Mouse (Mus musculus) heart, postnatal 0 days (tissue): Measurements from ENCODE around the gene Tspan14. TPM values are rescaled to one million over a fixed set of nuclear protein-coding genes. Genes with fewer than 3 reads are reported as not detected.

Source experiments
- ATAC-seq: fragments of 200-750 bp; cut with Nextera tagmentation; 2 replicates; pipeline ENCODE4 v1.8.0; 2017; ENCODE audit warnings: low read depth, moderate number of reproducible peaks, moderate library complexity; ENCODE audit not compliant: insufficient read depth
- DNase-seq: peaks from one replicate; pipeline ENCODE4 v3.0.0-alpha.2; 2016; ENCODE audit warnings: low spot score
- H3K27ac ChIP-seq: fragments of 300-500 bp; sonication (generic); 2 replicates; pipeline ENCODE4 v1.5.1; 2014; ENCODE audit warnings: low read depth, mild to moderate bottlenecking
- H3K27me3 ChIP-seq: fragments of 300-500 bp; sonication (generic); 2 replicates; pipeline ENCODE4 v1.6.1; 2014; ENCODE audit warnings: low read length, mixed read lengths; ENCODE audit not compliant: control insufficient read depth, insufficient read depth
- H3K36me3 ChIP-seq: fragments of 300-500 bp; sonication (generic); replicated peaks from 2 replicates; pipeline ENCODE4 v1.6.1; 2014; ENCODE audit warnings: low read length, mixed read lengths; ENCODE audit not compliant: control insufficient read depth, insufficient read depth
- H3K4me1 ChIP-seq: fragments of 300-500 bp; sonication (generic); 2 replicates; pipeline ENCODE4 v1.6.1; 2014; ENCODE audit warnings: antibody characterized with exemption; ENCODE audit not compliant: control insufficient read depth, insufficient read depth
- H3K4me2 ChIP-seq: fragments of 300-500 bp; sonication (generic); 2 replicates; pipeline ENCODE4 v1.6.1; 2014; ENCODE audit warnings: low read depth, mild to moderate bottlenecking, low read length, moderate library complexity
- H3K4me3 ChIP-seq: fragments of 300-500 bp; sonication (generic); 2 replicates; pipeline ENCODE4 v1.5.1; 2014; ENCODE audit warnings: low read depth, low read length
- H3K9ac ChIP-seq: fragments of 300-500 bp; sonication (generic); replicated peaks from 2 replicates; pipeline ENCODE4 v1.6.1; 2014; ENCODE audit warnings: low read depth, low read length, mixed read lengths
- H3K9me3 ChIP-seq: fragments of 300-500 bp; sonication (generic); replicated peaks from 2 replicates; pipeline ENCODE4 v1.6.1; 2016; ENCODE audit warnings: low read length; ENCODE audit not compliant: control insufficient read depth
- CTCF ChIP-seq: IDR thresholded peaks from 2 replicates; pipeline ENCODE4 v1.5.1; 2016; ENCODE audit warnings: antibody characterized with exemption, control low read depth, low read depth
- EP300 ChIP-seq: IDR thresholded peaks from 2 replicates; pipeline ENCODE4 v1.6.1; 2016; ENCODE audit warnings: antibody characterized with exemption, low read depth
- WGBS: fragments of 180-500 bp; shearing (Covaris S2); extraction: QIAGEN DNeasy Blood & Tissue Kit; methylation state at CpG from one replicate; pipeline ENCODE4 v1.1.7; 2014; 5-methylcytosine and 5-hydroxymethylcytosine counted together
- polyA plus RNA-seq: library from polyadenylated mRNA; unstranded; fragments of >200 nt; fragmentation: Nextera tagmentation; extraction: Ambion mirVana; gene quantifications from 2 replicates; pipeline ENCODE4 v1.2.1, GENCODE M21; 2015
- total RNA-seq: library from RNA; depleted of rRNA; stranded (reverse); fragments of >200 nt; gene quantifications from 2 replicates; pipeline ENCODE4 v1.2.3, GENCODE M21; 2014; ENCODE audit warnings: low replicate concordance

Tspan14 gene
- total and polyA plus RNA-seq, 2 experiments from 2014 or later, result 21.6 to 30.2 TPM

DNA sequence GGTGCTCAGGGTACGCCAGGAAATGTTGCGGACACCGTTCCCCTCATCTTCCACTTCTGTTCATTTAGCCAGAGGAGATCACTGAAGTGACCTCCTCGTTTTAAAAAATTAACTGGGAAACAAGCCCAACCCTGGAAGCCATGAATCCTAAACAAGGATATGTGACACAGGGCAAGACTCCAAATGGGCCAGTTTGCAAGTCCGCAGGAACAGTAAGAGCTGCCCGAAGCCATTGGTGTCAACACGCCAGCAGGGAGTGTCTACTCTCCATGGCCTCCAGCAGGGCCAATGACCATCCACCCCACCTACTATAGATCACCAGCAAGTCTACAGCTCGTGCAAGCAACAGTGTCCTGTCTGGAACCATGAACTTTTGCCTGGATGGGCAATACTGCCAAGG, 60.8 kb downstream of the Tspan14 start:
- no peak for DNase-seq
- peaks cover 8% of the 10 kb centered on the region; the same call in 1 of the 2 replicates for H3K4me1 ChIP-seq
- no peak overlapping the region for H3K9ac ChIP-seq
- peaks cover 47% of the 10 kb centered on the region for H3K36me3 ChIP-seq
- H3K27ac ChIP-seq, result no peak overlapping the region
- no peak overlapping the region for H3K4me3 ChIP-seq
- no peak for ATAC-seq
- no peak overlapping the region for H3K4me2 ChIP-seq
- H3K27me3 ChIP-seq, result no peaks in the 10 kb centered on the region
- 86% methylated on average over 8 of the region's 8 CpGs for WGBS
- H3K9me3 ChIP-seq, result no peaks in the 10 kb centered on the region
- TF ChIP-seq EP300, result no peak

DNA sequence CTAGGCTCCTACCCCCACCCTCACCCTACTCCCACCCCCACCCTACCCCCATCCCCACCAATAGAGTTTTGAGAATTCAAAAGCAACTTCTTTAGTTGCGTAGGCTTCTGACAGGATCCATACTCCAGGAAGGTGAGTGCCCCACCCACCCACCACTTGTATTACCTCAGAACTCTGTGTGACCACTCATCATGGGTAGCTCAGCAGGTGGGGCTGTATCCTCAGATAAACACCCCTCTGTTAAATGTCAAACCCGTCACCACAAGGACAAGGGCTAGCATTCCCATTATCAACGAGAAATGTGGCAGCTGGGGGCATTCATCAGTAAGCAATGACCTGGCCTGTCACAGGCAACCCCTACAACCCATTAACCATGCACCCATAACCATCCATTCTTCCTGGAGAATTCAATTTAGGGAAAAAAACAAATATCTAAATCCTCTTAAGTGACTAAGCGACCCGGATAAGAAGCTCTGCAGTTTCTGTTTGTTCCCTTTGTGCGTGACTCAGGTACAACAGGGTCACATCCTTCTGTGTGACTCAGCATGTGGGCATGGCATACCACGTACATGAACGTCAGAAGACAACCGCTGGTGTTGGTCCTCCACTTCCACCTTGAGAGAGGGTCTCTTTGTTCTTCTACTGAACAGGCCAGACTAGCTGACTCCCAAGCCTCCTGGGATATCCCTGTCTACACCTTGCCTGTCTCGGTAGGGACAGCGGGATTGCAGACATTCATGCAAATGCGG, 64.1 kb downstream of the Tspan14 start:
- peaks cover 13% of the 10 kb centered on the region for H3K36me3 ChIP-seq
- DNase-seq, result no peak
- peaks cover 8% of the 10 kb centered on the region; the same call in 1 of the 2 replicates for H3K4me1 ChIP-seq
- no peak overlapping the region for H3K4me3 ChIP-seq
- WGBS, result 64% methylated on average over 12 of the region's 12 CpGs
- H3K27ac ChIP-seq, result no peak overlapping the region
- H3K27me3 ChIP-seq, result no peaks in the 10 kb centered on the region
- no peak overlapping the region for H3K4me2 ChIP-seq
- no peak for TF ChIP-seq EP300
- no peak for TF ChIP-seq CTCF
- no peaks in the 10 kb centered on the region for H3K9me3 ChIP-seq
- H3K9ac ChIP-seq, result no peak overlapping the region
- ATAC-seq, result no peak

DNA sequence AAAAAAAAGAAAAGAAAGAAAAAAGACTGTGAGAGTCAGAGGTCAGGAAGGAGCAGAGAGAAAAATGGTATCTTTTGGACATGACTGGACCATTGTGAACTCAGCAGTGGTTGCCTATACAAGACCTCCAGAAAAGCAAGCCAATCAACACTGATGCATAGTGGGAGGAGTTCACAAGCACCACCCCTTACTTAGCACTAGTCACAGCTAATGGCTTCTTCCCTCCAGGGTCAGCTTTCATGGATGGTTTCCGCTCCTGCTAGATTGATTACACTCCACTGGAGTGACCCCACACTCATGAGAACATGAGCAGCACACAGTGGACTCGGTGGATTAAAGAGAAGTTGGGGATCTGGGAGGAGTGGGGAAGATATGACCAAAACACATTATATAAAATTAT, 66.3 kb downstream of the Tspan14 start:
- H3K27me3 ChIP-seq, result 0 out of 2 replicates have a peak, but pooled peaks cover 4% of the 10 kb centered on the region
- H3K9me3 ChIP-seq, result no peaks in the 10 kb centered on the region
- WGBS, result 77% methylated on average over 2 of the region's 2 CpGs
- H3K9ac ChIP-seq, result no peak overlapping the region
- no peak overlapping the region for H3K4me3 ChIP-seq
- ATAC-seq (no peak), DNase-seq (no peak)
- no peak overlapping the region for H3K4me2 ChIP-seq
- H3K27ac ChIP-seq, result no peak overlapping the region
- H3K4me1 ChIP-seq, result no peaks in the 10 kb centered on the region
- TF ChIP-seq CTCF (no peak), EP300 (no peak)
- 0 out of 2 replicates have a peak, but pooled peaks cover 2% of the 10 kb centered on the region for H3K36me3 ChIP-seq

DNA sequence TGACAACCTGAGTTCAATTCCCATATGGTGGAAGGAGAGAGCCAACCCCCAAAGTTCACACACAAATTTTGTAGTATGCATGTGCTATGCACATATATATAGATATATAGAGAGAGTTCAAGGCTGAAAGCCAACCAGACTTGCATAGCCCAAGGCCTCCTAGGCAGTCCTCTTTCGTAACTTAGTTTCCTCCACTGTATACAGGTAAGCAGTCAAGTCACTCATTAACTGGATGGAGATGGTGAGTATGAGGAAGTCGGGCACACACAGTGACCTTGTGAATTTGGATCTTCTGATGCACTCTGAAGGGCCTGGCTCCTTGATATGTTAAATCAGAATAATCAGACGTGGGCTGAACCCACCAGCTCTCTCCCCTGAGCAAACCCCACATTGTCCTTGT, 68.7 kb downstream of the Tspan14 start:
- no peaks in the 10 kb centered on the region for H3K4me1 ChIP-seq
- no peak for TF ChIP-seq EP300
- no peak for TF ChIP-seq CTCF
- ATAC-seq (no peak), DNase-seq (no peak)
- 0 out of 2 replicates have a peak, but pooled peaks cover 4% of the 10 kb centered on the region for H3K27me3 ChIP-seq
- 79% methylated on average over 3 of the region's 3 CpGs for WGBS
- no peaks in the 10 kb centered on the region for H3K9me3 ChIP-seq
- H3K36me3 ChIP-seq, result no peaks in the 10 kb centered on the region
- H3K9ac ChIP-seq, result no peak overlapping the region
- no peak overlapping the region for H3K4me2 ChIP-seq
- H3K4me3 ChIP-seq, result no peak overlapping the region
- no peak overlapping the region for H3K27ac ChIP-seq

DNA sequence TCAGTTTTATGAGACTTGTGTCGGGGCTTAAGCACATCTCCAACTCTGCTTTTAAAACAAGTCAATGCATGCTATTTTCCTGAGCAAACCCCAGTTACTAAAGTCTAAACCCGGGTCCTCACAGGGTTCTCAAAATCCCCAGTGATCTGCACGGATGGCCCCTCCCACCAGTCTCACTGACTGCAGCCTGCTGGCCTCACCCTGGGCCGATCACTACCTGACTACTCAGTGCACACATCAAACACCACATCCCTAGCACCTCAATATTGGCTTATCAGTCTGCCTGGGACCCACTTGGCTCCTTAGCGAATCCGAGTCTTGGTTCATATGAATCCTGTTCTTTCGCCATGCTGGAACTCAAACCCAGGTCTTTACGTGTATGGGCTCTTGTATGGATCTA, 70.9 kb downstream of the Tspan14 start:
- Histone ChIP-seq H3K4me3 (no peak overlapping the region), H3K36me3 (no peaks in the 10 kb centered on the region), H3K4me1 (no peaks in the 10 kb centered on the region), H3K4me2 (no peak overlapping the region), H3K27me3 (0 out of 2 replicates have a peak, but pooled peaks cover 4% of the 10 kb centered on the region), H3K27ac (no peak overlapping the region), H3K9me3 (no peaks in the 10 kb centered on the region), H3K9ac (no peak overlapping the region)
- WGBS, result 62% methylated on average over 8 of the region's 8 CpGs
- ATAC-seq (no peak), DNase-seq (no peak)
- TF ChIP-seq CTCF (no peak), EP300 (no peak)
